Mouse (Mus musculus) CH12.LX (cell line): Measurements from ENCODE around the gene Cdk15. TPM values are rescaled to one million over a fixed set of nuclear protein-coding genes. Genes with fewer than 3 reads are reported as not detected.

Experiments used
- DNase-seq: peaks from one replicate; pipeline ENCODE4 v3.0.0-alpha.2; 2013; ENCODE audit errors: extremely low read depth
- H3K27ac ChIP-seq: 2 replicates; pipeline ENCODE4 v1.5.1; 2012; ENCODE audit warnings: low read depth, mild to moderate bottlenecking, control low read depth, moderate library complexity; ENCODE audit not compliant: insufficient read depth
- H3K27me3 ChIP-seq: replicated peaks from 2 replicates; pipeline ENCODE3; 2012; ENCODE audit warnings: inconsistent platforms
- H3K36me3 ChIP-seq, 2 experiments: replicated peaks in 1 of 2; 2 replicates each; pipeline versions ENCODE3 to v1.6.1; 2012; ENCODE audit warnings: inconsistent platforms in 1 of 2, low read length in 1 of 2, mild to moderate bottlenecking in 1 of 2, mixed read lengths in 1 of 2, moderate library complexity in 1 of 2; ENCODE audit not compliant: control insufficient read depth in 1 of 2, insufficient read depth in 1 of 2
- H3K4me1 ChIP-seq, 2 experiments: 2 replicates each; pipeline ENCODE4 v1.6.1; 2012; ENCODE audit warnings: inconsistent platforms in 1 of 2, moderate library complexity in 1 of 2; ENCODE audit not compliant: insufficient read depth in 2 of 2, control insufficient read depth in 1 of 2
- H3K4me2 ChIP-seq: 2 replicates; pipeline ENCODE4 v1.6.1; 2012; ENCODE audit warnings: low read depth, mild to moderate bottlenecking, control low read depth; ENCODE audit not compliant: poor library complexity, insufficient read depth, severe bottlenecking
- H3K4me3 ChIP-seq, 3 experiments: fragments of 150-350 bp in 1 of 3; sonication (generic) in 1 of 3; replicated peaks in 1 of 3; 2 replicates each; pipeline versions ENCODE3 to v1.5.1; 2011 to 2012; ENCODE audit warnings: low read depth in 2 of 3, low read length in 2 of 3, mild to moderate bottlenecking in 2 of 3, moderate library complexity in 2 of 3, control low read depth in 1 of 3, improper control_type of control experiment in 1 of 3, inconsistent platforms in 1 of 3, mixed read lengths in 1 of 3; ENCODE audit not compliant: poor library complexity in 1 of 3
- H3K79me2 ChIP-seq: replicated peaks from 2 replicates; pipeline ENCODE4 v1.6.1; 2012; ENCODE audit warnings: mild to moderate bottlenecking, moderate library complexity; ENCODE audit not compliant: control insufficient read depth, poor library complexity, insufficient read depth, severe bottlenecking; ENCODE audit errors: extremely low read depth
- H3K9ac ChIP-seq: 2 replicates; pipeline ENCODE4 v1.6.1; 2012; ENCODE audit warnings: low read depth, mild to moderate bottlenecking, control low read depth, moderate library complexity; ENCODE audit not compliant: insufficient read depth
- H3K9me3 ChIP-seq: replicated peaks from 2 replicates; pipeline ENCODE3; 2012; ENCODE audit warnings: low read length, inconsistent platforms, mixed read lengths
- BHLHE40 ChIP-seq: IDR thresholded peaks from 2 replicates; pipeline ENCODE4 v1.6.1; 2011; ENCODE audit warnings: mild to moderate bottlenecking, low read depth, low read length, improper control_type of control experiment
- CHD1 ChIP-seq: IDR thresholded peaks from 2 replicates; pipeline ENCODE4 v1.6.1; 2012; ENCODE audit warnings: low read depth, low read length, improper control_type of control experiment, inconsistent platforms
- CHD2 ChIP-seq: IDR thresholded peaks from 2 replicates; pipeline ENCODE4 v1.6.1; 2011; ENCODE audit warnings: low read length, improper control_type of control experiment
- CTCF ChIP-seq, 2 experiments: IDR thresholded peaks in 1 of 2; conservative IDR thresholded peaks in 1 of 2; 2 replicates each; pipeline ENCODE4 v1.5.1; 2011 to 2012; ENCODE audit warnings: low read depth in 2 of 2, low read length in 2 of 2, improper control_type of control experiment in 1 of 2, inconsistent platforms in 1 of 2, mild to moderate bottlenecking in 1 of 2, moderate library complexity in 1 of 2
- ELF1 ChIP-seq: IDR thresholded peaks from 2 replicates; pipeline ENCODE4 v1.6.1; 2014; ENCODE audit warnings: low read depth, mild to moderate bottlenecking, inconsistent platforms, low read length, improper control_type of control experiment
- EP300 ChIP-seq: IDR thresholded peaks from 2 replicates; pipeline ENCODE4 v1.6.1; 2011; ENCODE audit warnings: low read length, improper control_type of control experiment
- ETS1 ChIP-seq: conservative IDR thresholded peaks from 2 replicates; pipeline ENCODE4 v1.6.1; 2012; ENCODE audit warnings: low read depth, mild to moderate bottlenecking, inconsistent platforms, low read length, improper control_type of control experiment, moderate library complexity
- GABPA ChIP-seq: IDR thresholded peaks from 2 replicates; pipeline ENCODE4 v1.6.1; 2012; ENCODE audit warnings: low read depth, low read length, improper control_type of control experiment, inconsistent platforms; ENCODE audit not compliant: insufficient replicate concordance
- JUN ChIP-seq: IDR thresholded peaks from 2 replicates; pipeline ENCODE4 v1.6.1; 2011; ENCODE audit warnings: low read depth, mild to moderate bottlenecking, low read length, improper control_type of control experiment, moderate library complexity; ENCODE audit not compliant: insufficient read depth
- KAT2A ChIP-seq: IDR thresholded peaks from 2 replicates; pipeline ENCODE4 v1.6.1; 2012; ENCODE audit warnings: low read length, improper control_type of control experiment, inconsistent platforms; ENCODE audit not compliant: insufficient replicate concordance
- MAFK ChIP-seq: IDR thresholded peaks from 2 replicates; pipeline ENCODE4 v1.6.1; 2011; ENCODE audit warnings: low read length, improper control_type of control experiment; ENCODE audit not compliant: insufficient replicate concordance
- MAX ChIP-seq: IDR thresholded peaks from 2 replicates; pipeline ENCODE4 v1.6.1; 2011; ENCODE audit warnings: low read length, improper control_type of control experiment
- MEF2A ChIP-seq: IDR thresholded peaks from 2 replicates; pipeline ENCODE4 v1.6.1; 2014; ENCODE audit warnings: low read depth, mild to moderate bottlenecking, inconsistent platforms, low read length, improper control_type of control experiment, borderline replicate concordance
- MXI1 ChIP-seq: IDR thresholded peaks from 2 replicates; pipeline ENCODE4 v1.6.1; 2011; ENCODE audit warnings: mild to moderate bottlenecking, low read depth, low read length, improper control_type of control experiment
- MYC ChIP-seq: IDR thresholded peaks from 2 replicates; pipeline ENCODE4 v1.6.1; 2011; ENCODE audit warnings: low read depth, mild to moderate bottlenecking, improper control_type of control experiment, low read length
- NELFE ChIP-seq: IDR thresholded peaks from 2 replicates; pipeline ENCODE4 v1.6.1; 2011; ENCODE audit warnings: low read depth, low read length, improper control_type of control experiment
- NRF1 ChIP-seq: IDR thresholded peaks from 2 replicates; pipeline ENCODE4 v1.6.1; 2014; ENCODE audit warnings: low read depth, mild to moderate bottlenecking, inconsistent platforms, low read length, improper control_type of control experiment, moderate library complexity
- POLR2A ChIP-seq: IDR thresholded peaks from 2 replicates; pipeline ENCODE4 v1.6.1; 2011; ENCODE audit warnings: low read depth, mild to moderate bottlenecking, improper control_type of control experiment, low read length
- POLR2AphosphoS2 ChIP-seq: IDR thresholded peaks from 2 replicates; pipeline ENCODE4 v1.6.1; 2011; ENCODE audit warnings: low read depth, low read length, improper control_type of control experiment
- RAD21 ChIP-seq: IDR thresholded peaks from 2 replicates; pipeline ENCODE4 v1.6.1; 2011; ENCODE audit warnings: low read depth, mild to moderate bottlenecking, low read length, improper control_type of control experiment, moderate library complexity
- RCOR1 ChIP-seq: conservative IDR thresholded peaks from 2 replicates; pipeline ENCODE4 v1.6.1; 2012; ENCODE audit warnings: low read depth, mild to moderate bottlenecking, inconsistent platforms, low read length, improper control_type of control experiment
- SMC3 ChIP-seq: IDR thresholded peaks from 2 replicates; pipeline ENCODE4 v1.6.1; 2011; ENCODE audit warnings: low read depth, low read length, improper control_type of control experiment
- TCF12 ChIP-seq: IDR thresholded peaks from 2 replicates; pipeline ENCODE4 v1.6.1; 2014; ENCODE audit warnings: low read depth, mild to moderate bottlenecking, inconsistent platforms, low read length, improper control_type of control experiment
- ZC3H11A ChIP-seq: IDR thresholded peaks from 2 replicates; pipeline ENCODE4 v1.6.1; 2012; ENCODE audit warnings: low read depth, mild to moderate bottlenecking, inconsistent platforms, low read length, improper control_type of control experiment
- ZMIZ1 ChIP-seq: IDR thresholded peaks from 2 replicates; pipeline ENCODE4 v1.6.1; 2012; ENCODE audit warnings: low read depth, mild to moderate bottlenecking, inconsistent platforms, low read length, improper control_type of control experiment
- dilution Hi-C: fragments of 300-500 bp; cut with MboI; formaldehyde crosslinking; loops from 2 replicates; pipeline ENCODE4 v1.14.3; 2020; ENCODE audit warnings: low sequenced_read_pairs; ENCODE audit not compliant: extremely low pct_unique_long_range_greater_than_20kb, extremely low pct_ligation_motif_present
- in situ Hi-C: fragments of 300-500 bp; cut with MboI; formaldehyde crosslinking; loops from 3 replicates; pipeline ENCODE4 v1.14.3; 2019; ENCODE audit warnings: low sequenced_read_pairs, low pct_ligation_motif_present, low pct_unique_long_range_greater_than_20kb, mixed read lengths
- polyA plus RNA-seq: library from polyadenylated mRNA; unstranded; fragments of >175 nt; gene quantifications from 2 replicates; pipeline ENCODE4 v1.2.1, GENCODE M21; 2012; ENCODE audit warnings: low read depth; ENCODE audit not compliant: insufficient read length
- total RNA-seq, 2 experiments: library from RNA; depleted of rRNA; stranded (reverse); fragments of 300-350 nt in 1 of 2; fragments of >200 nt in 1 of 2; gene quantifications; 2 replicates each; pipeline ENCODE4 v1.2.3; 2012 to 2014

Gene Cdk15
- total and polyA plus RNA-seq, 3 experiments, result 0.13 TPM; not detected in 2

- H3K4me2 ChIP-seq, result no peak overlapping the region
- H3K79me2 ChIP-seq, result no peaks in the 10 kb centered on the region
- no peak overlapping the region for H3K4me3 ChIP-seq
- H3K36me3 ChIP-seq, result no peaks in the 10 kb centered on the region
- DNase-seq, result peak; percentile 14
- in situ Hi-C loops, result no loop called here
- no peak for TF ChIP-seq MYC
- no peak for TF ChIP-seq SMC3
- no peak for TF ChIP-seq RCOR1
- no peak for TF ChIP-seq EP300
- no peak for TF ChIP-seq NRF1
- TF ChIP-seq JUN, result no peak
- no peak for TF ChIP-seq POLR2A
- no peak for TF ChIP-seq ZC3H11A
- TF ChIP-seq ELF1, result no peak
- no peak for TF ChIP-seq TCF12
- TF ChIP-seq MXI1, result no peak
- TF ChIP-seq MAFK, result no peak
- TF ChIP-seq ETS1, result no peak
- TF ChIP-seq POLR2AphosphoS2, result no peak
- TF ChIP-seq KAT2A, result no peak
- no peak for TF ChIP-seq RAD21
- no peak for TF ChIP-seq CTCF (conservative IDR thresholded peaks at IDR 0.05 in 1 of 2, IDR thresholded peaks at IDR 0.05 in 1 of 2; ENCODE audit: low read depth in 2 of 2, low read length in 2 of 2)
- TF ChIP-seq CHD2, result no peak
- no peak for TF ChIP-seq GABPA
- TF ChIP-seq, all 38 proteins: peak for 0
- Histone ChIP-seq H3K9me3 (no peaks in the 10 kb centered on the region), H3K27me3 (no peaks in the 10 kb centered on the region), H3K9ac (no peak overlapping the region), H3K4me1 (peaks cover 3 to 11% of the 10 kb centered on the region in 2 experiments), H3K27ac (no peak overlapping the region)
- dilution Hi-C loops, result no loop called here
Measured at GRCm38 (mm10) chr1:59268931-59269330, 12.2 kb downstream of the Cdk15 start.

- no peak overlapping the region for H3K9ac ChIP-seq
- no peak overlapping the region for H3K27ac ChIP-seq
- DNase-seq, result no peak
- dilution Hi-C loops (no loop called here), in situ Hi-C loops (no loop called here)
- H3K4me2 ChIP-seq, result no peak overlapping the region
- H3K36me3 ChIP-seq, result no peaks in the 10 kb centered on the region
- H3K9me3 ChIP-seq, result no peaks in the 10 kb centered on the region
- H3K4me1 ChIP-seq, result peaks cover 3 to 11% of the 10 kb centered on the region in 2 experiments
- no peak overlapping the region for H3K4me3 ChIP-seq
- no peaks in the 10 kb centered on the region for H3K27me3 ChIP-seq
- no peaks in the 10 kb centered on the region for H3K79me2 ChIP-seq
- TF ChIP-seq POLR2AphosphoS2 (no peak), MYC (no peak), ZMIZ1 (no peak), CHD1 (no peak), MAX (no peak), MEF2A (no peak), BHLHE40 (no peak), MAFK (no peak), NELFE (no peak)
Measured at GRCm38 (mm10) chr1:59269466-59269865, 12.8 kb downstream of the Cdk15 start.
